Mouse (Mus musculus) effector memory CD4-positive, alpha-beta T cell, adult 5 months (primary cell): Measurements from ENCODE around the gene Hps1. TPM values are rescaled to one million over a fixed set of nuclear protein-coding genes. Genes with fewer than 3 reads are reported as not detected.

Experiments used
- polyA plus RNA-seq: library from polyadenylated mRNA; unstranded; fragments of 100-300 nt; shearing (Covaris generic); gene quantifications from one replicate; pipeline ENCODE4 v1.2.1, GENCODE M21; 2017

The Hps1 gene
- polyA plus RNA-seq: 32.8 TPM

DNA sequence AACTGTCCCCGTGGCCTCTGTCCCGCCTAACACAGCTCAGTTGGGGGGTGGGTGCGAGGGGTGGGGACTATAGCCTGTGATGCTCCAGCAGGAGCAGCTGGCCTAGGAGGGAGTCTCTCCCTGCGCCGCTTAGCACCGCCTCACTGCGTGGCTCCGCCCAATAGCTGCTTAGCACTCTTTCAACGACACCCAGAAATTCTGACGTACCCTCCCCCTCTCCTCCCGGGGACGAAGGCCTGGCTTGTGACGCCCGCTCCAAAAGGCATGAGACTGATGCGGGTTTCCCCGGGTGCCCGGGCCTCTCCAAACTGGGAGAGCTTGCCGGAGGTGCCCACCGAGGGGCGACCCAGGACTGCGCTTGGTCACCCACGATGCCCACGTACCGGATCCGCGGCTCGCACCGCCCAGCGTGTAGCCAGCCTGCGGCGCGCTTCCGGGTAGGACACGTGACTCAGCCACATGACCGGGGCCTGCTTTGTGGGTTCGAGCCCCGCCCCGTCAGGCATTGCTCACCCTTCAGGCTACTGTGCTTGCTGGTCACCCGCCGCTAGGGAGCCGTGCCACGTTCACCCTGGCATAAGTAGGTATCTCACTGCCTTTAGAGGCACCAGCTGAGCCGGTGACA is at the start of gene Hps1:
TSS of gene Hps1 (minus strand) at position 448 of the 625 bp plus-strand sequence.

GRCm38 (mm10) chr19:42752363-42752931 is 27.3 kb downstream of the Hps1 start, which contains the start of gene Pyroxd2:
Pyroxd2 (minus strand) TSS chr19:42752775.

Other genes starting within 250 kb of the Hps1 start
- 0.20 TPM for gene Loxl4, start 167.2 kb downstream of the Hps1 start, polyA plus RNA-seq
- 0.47 TPM for gene Pyroxd2, start 27.2 kb downstream of the Hps1 start, polyA plus RNA-seq